Mouse (Mus musculus) mouse embryonic stem cell (cell line): ENCODE measurements around the gene Naxe.

Experiments
- in situ Hi-C, 2 experiments: fragments of 300-500 bp; cut with MboI; formaldehyde crosslinking; loops; 1 replicate in 1 of 2; 3 replicates in 1 of 2; pipeline ENCODE4 v1.14.3; 2019 to 2020; ENCODE audit warnings: low sequenced_read_pairs in 2 of 2, low pct_unique_long_range_greater_than_20kb in 1 of 2, mixed read lengths in 1 of 2; ENCODE audit not compliant: unreplicated experiment in 1 of 2

The Naxe gene

GRCm38 (mm10) chr3:88057902-88058696, at the start of gene Naxe:
TSS of gene Naxe (minus strand) at chr3:88058495.
- in situ Hi-C loops: no loop called here

- in situ Hi-C loops: no loop called here
Measured at GRCm38 (mm10) chr3:88106126-88106525, 47.8 kb upstream of the Naxe start.

DNA sequence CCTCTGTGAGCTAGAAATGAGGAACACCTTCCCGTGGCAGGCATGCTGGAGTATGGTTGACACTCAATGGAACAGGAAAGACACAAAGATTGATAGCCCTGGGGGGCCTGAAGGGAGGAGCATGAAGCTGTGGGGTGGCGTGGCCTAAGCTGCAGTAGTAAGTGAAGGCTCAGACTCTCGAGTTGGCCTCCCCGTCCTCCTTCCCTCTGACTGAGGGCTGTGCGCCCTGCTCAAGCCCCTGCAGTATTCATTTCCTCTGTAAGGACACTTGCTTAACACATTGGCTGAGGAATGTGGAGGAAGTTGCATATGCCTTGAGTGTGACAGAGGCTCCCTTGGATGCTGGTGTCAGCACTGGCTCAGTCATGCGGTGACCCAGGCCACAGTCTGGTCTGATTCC, 44.3 kb upstream of the Naxe start:
- in situ Hi-C loops: no loop called here

- in situ Hi-C loops: no loop called here
Measured at GRCm38 (mm10) chr3:88102196-88102595, 43.9 kb upstream of the Naxe start.

DNA sequence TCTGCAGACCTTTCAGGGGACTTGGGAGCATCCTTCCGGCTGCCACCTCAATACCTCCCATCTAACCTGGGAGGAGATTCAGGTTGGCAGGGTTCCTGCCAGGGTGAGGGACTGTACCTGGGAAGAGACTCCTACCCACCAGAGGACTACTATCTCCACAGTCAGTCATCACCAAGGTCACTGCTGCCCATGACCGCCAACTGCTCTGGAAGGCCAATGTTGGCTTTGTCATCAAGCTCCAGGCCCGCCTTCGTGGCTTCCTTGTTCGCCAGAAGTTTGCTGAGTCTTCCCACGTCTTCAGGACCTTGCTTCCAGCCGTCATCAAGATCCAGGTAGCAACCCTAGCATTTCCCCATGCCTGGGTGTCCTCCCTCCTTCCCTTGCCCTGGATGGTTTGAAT, 43.4 kb upstream of the Naxe start:
- in situ Hi-C loops: no loop called here

- in situ Hi-C loops: no loop called here
Measured at GRCm38 (mm10) chr3:88100251-88100650, 42.0 kb upstream of the Naxe start.

DNA sequence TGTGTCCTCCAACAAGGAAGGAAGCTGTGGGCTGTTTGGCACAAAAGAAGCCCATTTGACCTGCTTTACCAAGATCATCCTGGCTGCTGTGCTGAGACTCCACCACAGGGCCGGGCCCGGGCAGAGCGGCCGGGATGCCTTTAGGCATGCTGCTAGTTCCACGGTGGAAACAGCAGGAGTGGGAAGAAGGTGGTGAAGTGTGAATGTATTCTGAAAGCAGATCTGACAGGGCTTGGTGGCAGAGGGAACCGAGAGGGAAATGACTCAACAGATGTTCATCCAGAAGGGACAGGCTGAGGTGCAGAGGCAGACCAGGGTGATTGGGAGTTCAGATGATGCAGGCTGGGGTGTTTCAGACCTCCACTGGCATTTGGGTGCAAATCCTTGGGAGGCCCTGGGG, 39.4 kb upstream of the Naxe start:
- in situ Hi-C loops: no loop called here

GRCm38 (mm10) chr3:88094126-88094525, 35.8 kb upstream of the Naxe start:
- in situ Hi-C loops: no loop called here

DNA sequence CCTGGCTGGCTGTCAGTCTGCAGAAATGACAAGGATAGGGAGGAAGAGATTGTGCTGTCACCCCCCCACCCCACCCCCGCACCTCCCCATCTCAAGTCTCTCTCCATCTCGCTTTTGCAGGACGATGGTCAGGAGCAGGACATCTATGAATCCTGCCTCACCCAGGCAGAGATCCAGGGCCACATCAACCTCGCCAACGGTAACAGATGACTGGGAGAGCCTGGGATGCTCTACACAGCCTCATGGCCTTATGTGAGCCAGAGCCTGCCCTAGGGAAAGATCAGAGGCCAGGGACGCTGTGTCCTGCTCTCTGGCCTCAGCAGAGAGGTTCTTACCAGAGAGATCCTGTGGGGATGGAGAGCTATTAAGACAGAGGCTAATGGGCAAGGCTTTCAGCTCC, 32.3 kb upstream of the Naxe start:
- in situ Hi-C loops: no loop called here

DNA sequence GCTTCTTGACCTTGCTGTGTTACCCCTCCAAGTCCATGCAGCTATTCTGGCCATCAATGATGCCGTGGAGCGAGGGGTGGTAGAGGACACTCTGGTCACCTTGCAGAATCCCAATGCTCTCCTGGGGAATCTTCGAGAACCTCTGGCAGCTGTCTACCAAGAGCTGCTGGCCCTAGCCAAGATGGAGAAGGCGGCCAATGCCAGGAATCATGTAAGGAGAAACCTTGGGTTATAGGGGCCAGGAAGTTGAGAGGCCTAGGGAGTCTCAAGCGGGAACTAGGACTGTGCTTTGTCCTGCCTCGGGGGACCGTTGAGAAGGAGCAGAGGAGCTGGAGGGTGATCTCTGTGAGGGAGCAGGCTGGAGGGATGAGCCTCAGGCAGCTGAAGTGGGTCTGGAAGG, 31.8 kb upstream of the Naxe start:
- in situ Hi-C loops: no loop called here

GRCm38 (mm10) chr3:88087688-88088087, 29.4 kb upstream of the Naxe start:
- in situ Hi-C loops: loop anchor here in 1 of 2 experiments (10.0 kb wide), 1 partner anchor 87 kb away; no protein-coding TSS in a partner anchor

DNA sequence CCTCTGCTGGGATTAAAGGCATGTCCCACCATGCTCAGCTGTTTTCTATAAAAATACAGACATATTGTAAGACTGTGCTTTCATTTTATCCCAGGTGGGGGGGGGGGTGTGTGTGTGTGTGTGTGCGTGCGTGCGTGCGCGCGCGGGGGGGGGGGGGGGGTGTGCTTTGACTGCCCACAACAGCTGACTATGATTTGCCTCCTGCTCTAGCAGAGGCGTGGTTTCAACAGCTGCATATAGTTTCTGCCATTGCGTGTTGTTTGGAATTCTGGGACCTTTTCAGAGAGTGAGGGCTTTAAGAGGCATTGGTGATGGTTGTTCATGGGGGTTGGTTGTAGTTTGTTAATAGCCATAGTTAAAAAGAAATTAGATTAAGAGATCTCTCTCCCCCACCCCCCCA, 27.2 kb upstream of the Naxe start:
- in situ Hi-C loops: loop anchor here in 1 of 2 experiments (10.0 kb wide), 1 partner anchor 89 kb away; no protein-coding TSS in a partner anchor

DNA sequence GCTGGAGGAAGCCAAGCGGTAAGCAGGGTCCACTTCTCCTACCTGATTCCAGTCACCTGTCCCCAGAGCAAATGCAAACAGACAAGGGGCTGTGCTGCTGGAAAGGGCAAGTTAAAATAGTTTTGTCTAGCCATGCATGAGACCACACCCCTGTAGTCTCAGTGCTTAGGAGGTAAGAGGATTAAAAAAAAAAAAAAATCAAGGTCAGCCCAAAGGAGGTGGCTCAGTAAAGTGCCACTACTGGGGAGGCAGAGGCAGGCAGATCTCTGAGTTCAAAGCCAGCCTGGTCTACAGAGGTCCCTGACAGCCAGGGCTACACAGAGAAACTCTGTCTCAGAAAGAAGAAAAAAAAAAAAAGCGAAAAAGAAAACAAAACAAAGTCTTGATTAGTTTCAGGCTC, 25.7 kb upstream of the Naxe start:
- in situ Hi-C loops: loop anchor here (5.0 to 10.0 kb wide), 2 partner anchors 72 to 91 kb away; no protein-coding TSS in a partner anchor

DNA sequence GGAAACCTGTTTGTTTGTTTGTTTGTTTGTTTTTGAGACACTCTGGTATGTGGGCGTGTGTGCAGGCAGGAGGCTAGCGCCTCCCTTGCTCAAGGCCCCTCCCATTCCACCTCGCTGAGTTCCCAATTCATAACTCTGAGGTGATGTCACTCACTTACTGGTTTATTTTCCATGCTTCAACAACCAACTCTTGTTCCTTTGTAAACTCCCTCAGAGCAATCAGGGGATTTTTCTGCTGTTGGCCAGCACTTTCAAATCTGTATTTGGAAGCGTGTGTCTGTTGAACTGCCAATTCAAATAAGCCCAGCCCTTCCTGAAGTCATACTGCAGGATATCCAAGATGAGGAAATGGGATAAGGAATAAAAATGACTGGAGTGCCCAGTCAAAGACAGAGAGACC, 24.4 kb upstream of the Naxe start:
- in situ Hi-C loops: loop anchor here (5.0 to 10.0 kb wide), 2 partner anchors 70 to 92 kb away; no protein-coding TSS in a partner anchor

GRCm38 (mm10) chr3:88082224-88082618, 23.9 kb upstream of the Naxe start:
- in situ Hi-C loops: loop anchor here (5.0 to 10.0 kb wide), 2 partner anchors 70 to 93 kb away; no protein-coding TSS in a partner anchor

GRCm38 (mm10) chr3:88081345-88082223, 23.3 kb upstream of the Naxe start, which contains the start of gene Iqgap3:
TSS of gene Iqgap3 (plus strand) at chr3:88081971.
- in situ Hi-C loops: loop anchor here (5.0 to 10.0 kb wide), 2 partner anchors 69 to 93 kb away; no protein-coding TSS in a partner anchor

DNA sequence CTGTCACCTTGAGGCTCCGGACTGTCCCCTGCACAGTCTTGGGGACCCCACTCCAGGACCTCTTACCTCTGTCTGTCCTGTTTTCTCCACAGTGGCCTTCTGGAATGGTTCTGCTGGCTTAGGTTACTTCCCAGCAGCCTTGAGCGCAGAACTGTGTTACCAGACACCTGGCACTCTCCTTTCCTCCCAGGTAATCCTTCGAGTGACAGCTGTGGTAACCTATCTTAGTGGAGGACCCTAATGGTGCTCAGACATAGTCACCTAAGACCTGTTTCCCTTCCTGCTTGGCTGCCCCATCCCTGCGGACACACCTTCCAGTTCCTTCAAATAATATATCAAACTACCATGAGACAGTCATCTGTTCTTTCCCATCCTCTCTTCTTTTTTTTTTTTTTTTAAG, 19.9 kb upstream of the Naxe start, which contains the start of gene Ttc24:
Ttc24 (minus strand) TSS at position 101 of the 400 bp plus-strand sequence.
- in situ Hi-C loops: loop anchor here in 1 of 2 experiments (10.0 kb wide), 1 partner anchor 53 kb away; the partner anchor contains the start of gene Hapln2

- in situ Hi-C loops: loop anchor here in 1 of 2 experiments (10.0 kb wide), 1 partner anchor 53 kb away; the partner anchor contains the start of gene Hapln2
Measured at GRCm38 (mm10) chr3:88077441-88077840, 19.1 kb upstream of the Naxe start.

DNA sequence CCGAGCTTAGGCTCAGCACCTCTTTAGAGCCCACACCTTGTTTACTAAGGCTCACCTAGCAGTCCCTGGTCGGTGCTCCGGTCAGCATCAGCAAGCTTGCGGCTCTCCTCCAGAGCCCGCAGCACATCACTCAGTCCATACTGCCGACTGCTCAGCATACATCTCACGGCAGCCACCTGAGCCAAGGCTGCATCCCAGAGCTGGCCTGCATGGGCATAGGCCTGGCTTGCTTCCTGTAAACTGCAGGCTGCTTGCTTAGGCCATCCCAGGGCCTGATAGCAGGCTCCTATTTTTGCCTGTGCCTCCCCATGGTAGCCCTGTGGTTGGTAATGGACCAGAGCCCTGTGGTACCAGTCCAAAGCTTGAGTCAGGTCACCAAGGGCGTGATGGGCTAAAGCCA, 16.5 kb upstream of the Naxe start:
- in situ Hi-C loops: loop anchor here (5.0 to 10.0 kb wide), 2 partner anchors 37 to 50 kb away; partner anchors contain the start of gene Hapln2 (in 1 of the 2)
